20 mouse cellular contexts compared by ENCODE assay signal in the genomic region with DNA sequence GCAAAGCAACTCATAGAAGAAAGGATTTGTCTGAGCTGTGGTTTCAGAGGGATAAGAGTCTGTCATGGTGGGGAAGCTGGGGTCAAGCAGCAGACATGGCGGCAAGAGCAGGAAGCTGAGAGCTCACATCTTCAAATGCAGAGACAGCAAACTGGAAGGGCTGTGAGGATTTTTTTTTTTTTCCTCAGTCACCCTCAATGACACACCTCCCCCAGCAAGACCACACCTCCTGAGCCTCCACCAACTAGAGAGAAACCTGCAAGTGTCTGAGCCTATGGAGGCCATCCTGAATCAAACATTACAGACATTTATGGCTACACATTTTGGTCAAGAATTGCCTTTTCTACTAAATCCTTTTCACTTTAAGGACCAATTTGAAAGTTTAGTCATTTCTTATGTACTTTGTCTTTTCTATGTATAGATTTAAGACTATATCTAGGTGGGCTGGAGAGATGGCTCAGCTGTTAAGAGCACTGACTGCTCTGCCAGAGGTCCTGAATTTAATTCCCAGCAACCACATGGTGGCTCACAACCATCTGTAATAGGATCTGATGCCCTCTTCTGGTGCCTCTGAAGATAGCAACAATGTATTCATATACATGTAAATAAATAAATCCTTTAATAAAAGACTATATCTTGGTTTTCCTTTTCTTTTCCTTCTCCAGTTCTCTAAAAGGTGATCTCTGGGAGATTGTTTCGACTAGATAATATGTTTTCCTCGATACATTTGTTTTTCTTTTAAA. TPM values are rescaled to one million over a fixed set of nuclear protein-coding genes. Genes with fewer than 3 reads are reported as not detected.
DNase-seq lines count a peak whose midpoint lies in the region; ATAC-seq and TF ChIP-seq lines count a peak whose summit lies in the region.
"Had no signal": no experiment of that assay in that cellular context is flagged by ENCODE, and none has a peak within 500 bp of the region (broad histone marks: within the 10 kb centered on the region; RNA-seq: fewer than 3 reads in every experiment).

No protein-coding gene starts in this region.

- no peak for DNase-seq in forebrain, postnatal 0 days
- DNase-seq in forebrain, embryonic 10.5 days (ENCODE audit: extremely low spot score, low spot score), result no peak
- DNase-seq in liver, postnatal 0 days, result no peak
- no peak for DNase-seq in liver, embryonic 11.5 days (ENCODE audit: low spot score)
- DNase-seq in 416B (ENCODE audit: low read depth) (peak; percentile 42), ZHBTc4 (ENCODE audit: low read depth, low spot score) (peak; percentile 59)
- no peak for DNase-seq in cerebellum, adult 8-10 months
- DNase-seq: cerebellum, adult 18-20 months; gastrocnemius, postnatal 25 days; heart, postnatal 4 days; kidney, adult 2 months; kidney, postnatal 36 days; right cerebral cortex, postnatal 25 days had no signal

- H3K4me2 ChIP-seq in forebrain, postnatal 0 days (ENCODE audit: low read depth), result no peak overlapping the region
- no peak overlapping the region for H3K4me2 ChIP-seq in liver, postnatal 0 days (ENCODE audit: low read depth, low read length)
- H3K4me2 ChIP-seq in liver, embryonic 11.5 days, result no peak overlapping the region
- H3K4me2 ChIP-seq: forebrain, embryonic 13.5 days; heart, embryonic 15.5 days; limb, embryonic 13.5 days had no signal

- H3K4me3 ChIP-seq in forebrain, postnatal 0 days (ENCODE audit: low read depth, low read length), result no peak overlapping the region
- H3K4me3 ChIP-seq in forebrain, embryonic 10.5 days, result no peak overlapping the region
- H3K4me3 ChIP-seq in liver, postnatal 0 days (ENCODE audit: low read depth, low read length), result no peak overlapping the region
- no peak overlapping the region for H3K4me3 ChIP-seq in liver, embryonic 11.5 days (ENCODE audit: low read depth, low read length)
- H3K4me3 ChIP-seq: forebrain, embryonic 13.5 days; heart, embryonic 15.5 days; limb, embryonic 13.5 days had no signal

- no peaks in the 10 kb centered on the region for H3K4me1 ChIP-seq in forebrain, postnatal 0 days (ENCODE audit: insufficient read depth)
- H3K4me1 ChIP-seq in forebrain, embryonic 10.5 days, result no peaks in the 10 kb centered on the region
- H3K4me1 ChIP-seq in liver, postnatal 0 days (ENCODE audit: insufficient read depth), result no peaks in the 10 kb centered on the region
- no peaks in the 10 kb centered on the region for H3K4me1 ChIP-seq in liver, embryonic 11.5 days (replicated peaks; ENCODE audit: control insufficient read depth, insufficient read depth, low read length)
- H3K4me1 ChIP-seq: forebrain, embryonic 13.5 days; heart, embryonic 15.5 days; limb, embryonic 13.5 days had no signal

- WGBS in forebrain, postnatal 0 days, result 87% methylated on average over 3 of the region's 3 CpGs
- WGBS in forebrain, embryonic 10.5 days, result 88% methylated on average over 3 of the region's 3 CpGs
- whole genome bisulfite sequencing in liver, postnatal 0 days (ENCODE audit: insufficient replicate concordance), result 66% methylated on average over 3 of the region's 3 CpGs
- 62% methylated on average over 3 of the region's 3 CpGs for WGBS in liver, embryonic 11.5 days

- TF ChIP-seq EP300 in liver, postnatal 0 days (IDR thresholded peaks at IDR 0.05; ENCODE audit: low read depth), result no peak

- H3K9ac ChIP-seq in forebrain, postnatal 0 days, result no peak overlapping the region
- H3K9ac ChIP-seq in liver, postnatal 0 days (replicated peaks), result no peak overlapping the region
- no peak overlapping the region for H3K9ac ChIP-seq in liver, embryonic 11.5 days (ENCODE audit: low read depth, low read length)
- H3K9ac ChIP-seq: forebrain, embryonic 13.5 days; heart, embryonic 15.5 days; limb, embryonic 13.5 days; liver, embryonic 14.5 days had no signal

- no peaks in the 10 kb centered on the region for H3K36me3 ChIP-seq in forebrain, postnatal 0 days (ENCODE audit: insufficient read depth)
- H3K36me3 ChIP-seq in forebrain, embryonic 10.5 days (replicated peaks), result no peaks in the 10 kb centered on the region
- no peaks in the 10 kb centered on the region for H3K36me3 ChIP-seq in liver, postnatal 0 days (replicated peaks; ENCODE audit: insufficient read depth, low read length)
- no peaks in the 10 kb centered on the region for H3K36me3 ChIP-seq in liver, embryonic 11.5 days (ENCODE audit: control insufficient read depth, insufficient read depth, low read length)
- H3K36me3 ChIP-seq: heart, embryonic 15.5 days; limb, embryonic 13.5 days had no signal

- H3K9me3 ChIP-seq in forebrain, postnatal 0 days (ENCODE audit: low read length), result no peaks in the 10 kb centered on the region
- H3K9me3 ChIP-seq in forebrain, embryonic 10.5 days, result peaks cover 6% of the 10 kb centered on the region
- 0 out of 2 replicates have a peak, but pooled peaks cover 2% of the 10 kb centered on the region for H3K9me3 ChIP-seq in liver, postnatal 0 days (ENCODE audit: low read length)
- no peaks in the 10 kb centered on the region for H3K9me3 ChIP-seq in liver, embryonic 11.5 days (ENCODE audit: control insufficient read depth, low read length)
- H3K9me3 ChIP-seq: heart, embryonic 15.5 days had no signal

- TF ChIP-seq CTCF in forebrain, postnatal 0 days (IDR thresholded peaks at IDR 0.05; ENCODE audit: low read depth), result peak; percentile 23; the same call in 1 of the 2 replicates
- peak; percentile 19 for TF ChIP-seq CTCF in liver, postnatal 0 days (IDR thresholded peaks at IDR 0.05; ENCODE audit: low read depth)

- no peak for ATAC-seq in forebrain, postnatal 0 days
- ATAC-seq in liver, postnatal 0 days, result no peak
- no peak for ATAC-seq in liver, embryonic 11.5 days (replicated peaks; ENCODE audit: low FRiP score)
- ATAC-seq in granulocyte monocyte progenitor cell, adult 5-6 weeks (replicated peaks; ENCODE audit: poor library complexity, severe bottlenecking), result no peak
- ATAC-seq: forebrain, embryonic 13.5 days; hindbrain, embryonic 16.5 days had no signal

- no peak overlapping the region for H3K27ac ChIP-seq in forebrain, postnatal 0 days (ENCODE audit: low read depth, low read length)
- no peak overlapping the region for H3K27ac ChIP-seq in forebrain, embryonic 10.5 days
- no peak overlapping the region for H3K27ac ChIP-seq in liver, postnatal 0 days (ENCODE audit: low read depth)
- H3K27ac ChIP-seq in liver, embryonic 11.5 days (ENCODE audit: low read depth, low read length), result no peak overlapping the region
- H3K27ac ChIP-seq: forebrain, embryonic 13.5 days; heart, embryonic 15.5 days; limb, embryonic 13.5 days; liver, embryonic 14.5 days had no signal

- H3K27me3 ChIP-seq in forebrain, postnatal 0 days (ENCODE audit: insufficient read depth, low read length), result no peaks in the 10 kb centered on the region
- H3K27me3 ChIP-seq in forebrain, embryonic 10.5 days (ENCODE audit: poor library complexity, severe bottlenecking), result no peaks in the 10 kb centered on the region
- no peaks in the 10 kb centered on the region for H3K27me3 ChIP-seq in liver, postnatal 0 days (ENCODE audit: insufficient read depth, low read length)
- no peaks in the 10 kb centered on the region for H3K27me3 ChIP-seq in liver, embryonic 11.5 days (replicated peaks; ENCODE audit: control insufficient read depth, insufficient read depth, low read length)
- H3K27me3 ChIP-seq: forebrain, embryonic 13.5 days; heart, embryonic 15.5 days; limb, embryonic 13.5 days had no signal

RNA-seq across cellular contexts. Expression of a gene that starts 24.0 kb away (rescaled TPM):
- total RNA-seq in forebrain, postnatal 0 days (2014; rRNA removed), result 4.0 and 5.3 TPM in 2 replicates
- polyA plus RNA-seq in forebrain, postnatal 0 days (2015; fragmentation: Nextera tagmentation; extraction: Ambion mirVana), result 3.1 and 3.6 TPM in 2 replicates
- polyA plus RNA-seq in forebrain, embryonic 10.5 days (2016; fragmentation: Nextera tagmentation; extraction: Ambion mirVana), result 9.2 and 11.0 TPM in 2 replicates
- polyA plus RNA-seq in liver, postnatal 0 days (2015; fragmentation: Nextera tagmentation; extraction: Ambion mirVana), result 34.6 and 38.1 TPM in 2 replicates
- polyA plus RNA-seq in liver, embryonic 11.5 days (2014; fragmentation: Nextera tagmentation; extraction: Ambion mirVana), result 72.8 and 76.7 TPM in 2 replicates
- total RNA-seq in granulocyte monocyte progenitor cell, adult 5-6 weeks (2014; fragmentation: Nextera tagmentation), result 213 and 215 TPM in 2 replicates
- total RNA-seq in granulocyte monocyte progenitor cell, adult 5-6 weeks (2017), result 159 and 162 TPM in 2 replicates

RNA-seq across cellular contexts. Expression of a gene that starts 32.9 kb away (rescaled TPM):
- total RNA-seq in forebrain, postnatal 0 days (2014; rRNA removed), result 69.1 and 86.8 TPM in 2 replicates
- polyA plus RNA-seq in forebrain, postnatal 0 days (2015; fragmentation: Nextera tagmentation; extraction: Ambion mirVana), result 27.5 and 53.8 TPM in 2 replicates
- polyA plus RNA-seq in forebrain, embryonic 10.5 days (2016; fragmentation: Nextera tagmentation; extraction: Ambion mirVana), result 21.6 and 22.3 TPM in 2 replicates
- 3.9 and 4.4 TPM in 2 replicates for polyA plus RNA-seq in liver, postnatal 0 days (2015; fragmentation: Nextera tagmentation; extraction: Ambion mirVana)
- 16.3 and 16.8 TPM in 2 replicates for polyA plus RNA-seq in liver, embryonic 11.5 days (2014; fragmentation: Nextera tagmentation; extraction: Ambion mirVana)
- total RNA-seq in granulocyte monocyte progenitor cell, adult 5-6 weeks (2014; fragmentation: Nextera tagmentation), result 10.6 and 13.5 TPM in 2 replicates
- total RNA-seq in granulocyte monocyte progenitor cell, adult 5-6 weeks (2017), result 10.8 and 11.6 TPM in 2 replicates

RNA-seq across cellular contexts. Expression of a gene that starts 33.4 kb away (rescaled TPM):
- 9.0 and 18.6 TPM in 2 replicates for total RNA-seq in forebrain, postnatal 0 days (2014; rRNA removed)
- polyA plus RNA-seq in forebrain, postnatal 0 days (2015; fragmentation: Nextera tagmentation; extraction: Ambion mirVana), result 3.7 and 4.0 TPM in 2 replicates
- polyA plus RNA-seq in forebrain, embryonic 10.5 days (2016; fragmentation: Nextera tagmentation; extraction: Ambion mirVana), result not detected in 2 replicates
- not detected in 2 replicates for polyA plus RNA-seq in liver, postnatal 0 days (2015; fragmentation: Nextera tagmentation; extraction: Ambion mirVana)
- not detected in 2 replicates for polyA plus RNA-seq in liver, embryonic 11.5 days (2014; fragmentation: Nextera tagmentation; extraction: Ambion mirVana)
- not detected in 2 replicates for total RNA-seq in granulocyte monocyte progenitor cell, adult 5-6 weeks (2014; fragmentation: Nextera tagmentation)
- total RNA-seq in granulocyte monocyte progenitor cell, adult 5-6 weeks (2017), result not detected in 2 replicates
- total RNA-seq: common myeloid progenitor, adult 5-6 weeks had no signal
- polyA plus RNA-seq: forebrain, embryonic 13.5 days; heart, embryonic 15.5 days; kidney, adult 2 months had no signal

Comparison
In these comparisons a context has a peak if more than half of its experiments do, and no peak if none do; other contexts are left out.
1. DNase-seq: peak in 416B (single experiment) and ZHBTc4 (single experiment); none in forebrain, postnatal 0 days (single experiment), forebrain, embryonic 10.5 days (single experiment), liver, postnatal 0 days (single experiment), liver, embryonic 11.5 days (single experiment) and cerebellum, adult 8-10 months (single experiment).